Mouse (Mus musculus): ENCODE measurements around the gene Kif19a. TPM values are rescaled to one million over a fixed set of nuclear protein-coding genes. Genes with fewer than 3 reads are reported as not detected.

Kif19a gene
- total RNA-seq, 2 experiments from 2014 or later, result 4.8 to 5.3 TPM

DNA sequence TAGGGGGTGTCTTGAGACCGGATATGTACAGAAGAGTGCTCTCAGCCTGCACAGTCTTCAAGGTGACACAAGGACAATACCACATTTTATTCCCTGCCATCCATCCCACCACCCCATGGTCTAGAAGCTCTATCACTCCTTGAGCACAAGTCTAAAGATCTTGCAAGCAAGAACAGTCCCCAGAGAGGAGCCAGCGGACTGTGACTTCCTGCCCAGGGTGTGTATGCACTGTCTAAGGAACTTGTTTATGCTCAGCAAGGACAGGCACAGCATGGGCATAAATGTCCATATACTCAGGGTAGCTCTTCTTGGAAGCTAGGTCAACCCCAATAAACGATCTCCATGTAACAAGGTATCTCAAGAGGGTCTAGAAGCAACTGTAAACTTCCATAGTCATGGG lies 32.8 kb downstream of the Kif19a start:
- intact Hi-C loops (cut with DNase I), result loop anchor here (5.0 kb wide), 1 partner anchor 121 kb away; the partner anchor contains the start of gene Ttyh2
- no peak for DNase-seq (ENCODE audit: low spot score in 2 of 2)

DNA sequence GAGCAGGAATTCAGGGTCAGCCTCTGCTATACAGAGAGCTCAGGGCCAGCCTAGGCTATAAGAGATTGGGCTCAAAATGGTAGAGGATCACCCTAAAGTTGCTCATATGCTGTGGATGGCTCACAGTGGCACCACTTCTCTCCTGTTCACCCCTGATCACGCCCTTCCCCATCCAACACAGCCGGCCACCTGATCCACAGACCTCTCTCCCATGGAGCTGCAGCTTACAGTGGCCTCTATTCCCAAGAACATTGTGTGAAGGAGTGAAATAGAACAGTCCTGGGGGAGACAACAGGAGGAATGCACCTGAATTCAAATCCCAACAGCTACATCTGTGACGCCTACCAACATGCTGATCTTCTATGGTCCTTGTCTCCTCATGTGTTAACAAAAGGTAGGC lies 33.4 kb downstream of the Kif19a start, which contains the start of gene Gpr142:
Gene Gpr142, plus strand, starts transcription at position 301 of the 400 bp plus-strand sequence.
- DNase-seq (ENCODE audit: low spot score in 2 of 2), result no peak
- intact Hi-C loops (cut with DNase I), result loop anchor here (5.0 kb wide), 1 partner anchor 121 kb away; the partner anchor contains the start of gene Ttyh2

DNA sequence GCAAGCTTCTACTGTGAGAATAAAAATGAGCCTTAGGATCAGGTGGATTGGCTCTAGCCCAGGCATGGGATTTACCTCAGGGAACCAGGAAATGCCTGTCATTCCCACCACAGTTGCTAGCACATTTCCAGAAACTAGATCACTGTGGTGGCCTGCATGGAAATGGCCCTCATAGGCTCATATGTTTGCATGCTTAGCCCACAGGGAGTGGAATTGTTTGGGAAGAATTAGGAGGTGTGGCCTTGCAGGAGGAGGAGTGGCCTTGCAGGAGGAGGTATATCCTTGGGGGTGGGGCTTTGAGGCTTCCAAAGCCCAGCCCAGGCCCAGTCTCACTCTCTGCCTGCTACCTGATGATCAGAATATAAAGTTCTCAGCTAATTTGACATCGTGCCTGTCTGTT lies 36.7 kb downstream of the Kif19a start:
- no peak for DNase-seq (ENCODE audit: low spot score in 2 of 2)

DNA sequence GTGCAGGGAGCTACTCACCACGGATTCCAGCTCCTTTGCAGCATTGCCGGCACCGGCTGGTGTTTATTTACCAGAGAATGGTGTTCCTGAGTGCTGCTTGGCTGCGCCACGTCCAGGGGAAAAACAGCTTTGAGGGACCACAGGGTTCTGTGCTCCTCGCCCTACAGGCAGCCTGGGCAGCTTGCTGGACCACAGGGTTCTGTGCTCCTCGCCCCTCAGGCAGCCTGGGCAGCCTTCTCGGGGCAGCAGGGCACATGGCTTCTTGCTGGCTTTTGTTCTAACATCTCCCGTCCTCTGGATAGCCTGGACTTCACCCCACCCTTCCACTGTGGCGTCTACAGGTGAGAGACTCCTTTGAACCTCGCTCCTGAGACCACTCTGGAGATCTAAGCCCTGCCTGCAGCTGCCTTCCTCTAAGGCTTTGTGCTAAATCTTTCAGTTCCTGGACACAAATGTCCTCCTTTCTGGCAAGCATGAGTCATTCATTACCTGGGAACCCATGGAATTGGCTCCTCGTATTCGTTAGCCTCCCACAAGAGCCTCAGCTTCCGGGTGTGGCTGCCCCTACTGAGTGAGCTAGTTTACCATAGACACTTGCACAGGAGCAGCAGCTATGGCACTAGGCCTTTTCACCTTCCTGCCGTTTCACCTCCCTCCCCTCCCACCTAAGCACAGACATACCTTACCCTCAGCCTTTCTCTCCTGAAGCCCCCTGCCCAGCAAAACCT lies 37.5 kb downstream of the Kif19a start:
- intact Hi-C loops (cut with DNase I), result no loop called here
- no peak for DNase-seq (ENCODE audit: low spot score in 2 of 2)

More for the DNA sequence above, 36.7 kb downstream of the Kif19a start:
- intact Hi-C loops (cut with DNase I), result no loop called here

DNA sequence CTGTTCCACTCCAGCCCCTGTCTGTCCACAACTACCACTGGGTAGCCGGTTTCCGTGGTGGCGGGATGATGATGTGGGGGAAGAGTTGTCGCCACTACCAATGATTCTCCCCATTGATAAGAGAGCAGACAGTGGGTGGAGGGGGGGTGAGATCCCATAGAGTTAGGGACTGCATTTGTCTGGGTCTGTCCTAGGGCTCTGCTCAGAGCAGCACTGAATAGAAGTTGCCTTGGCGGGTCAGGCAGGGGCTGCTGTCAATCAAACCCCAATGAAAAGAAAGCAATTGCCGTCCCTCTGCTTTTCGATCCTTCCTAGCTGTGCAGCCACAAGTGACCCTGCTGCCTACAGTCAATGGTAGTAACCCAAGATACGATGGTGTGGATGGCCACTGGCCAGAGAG lies 38.8 kb downstream of the Kif19a start:
- intact Hi-C loops (cut with DNase I), result no loop called here
- DNase-seq (ENCODE audit: low spot score in 2 of 2), result no peak

DNA sequence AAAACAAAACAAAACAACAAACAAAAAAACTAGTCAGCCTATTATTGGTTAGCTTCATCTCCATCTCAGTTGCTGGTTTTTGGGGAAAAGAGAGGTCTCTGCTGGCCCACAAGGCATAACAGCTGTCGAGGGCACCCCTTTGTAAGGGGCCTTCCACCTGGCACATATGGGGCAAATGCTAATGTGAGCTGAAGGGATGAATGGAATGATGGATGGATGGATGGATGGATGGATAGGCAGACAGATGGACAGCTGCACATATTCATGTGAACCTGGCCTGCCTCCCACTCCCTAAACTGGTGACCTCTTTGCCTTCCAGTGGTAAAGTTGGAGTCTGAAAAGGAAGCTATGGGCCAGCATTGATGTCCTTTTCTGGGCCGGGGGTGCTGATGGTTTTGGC lies 41.8 kb downstream of the Kif19a start:
- intact Hi-C loops (cut with DNase I), result no loop called here
- no peak for DNase-seq (ENCODE audit: low spot score in 2 of 2)

DNA sequence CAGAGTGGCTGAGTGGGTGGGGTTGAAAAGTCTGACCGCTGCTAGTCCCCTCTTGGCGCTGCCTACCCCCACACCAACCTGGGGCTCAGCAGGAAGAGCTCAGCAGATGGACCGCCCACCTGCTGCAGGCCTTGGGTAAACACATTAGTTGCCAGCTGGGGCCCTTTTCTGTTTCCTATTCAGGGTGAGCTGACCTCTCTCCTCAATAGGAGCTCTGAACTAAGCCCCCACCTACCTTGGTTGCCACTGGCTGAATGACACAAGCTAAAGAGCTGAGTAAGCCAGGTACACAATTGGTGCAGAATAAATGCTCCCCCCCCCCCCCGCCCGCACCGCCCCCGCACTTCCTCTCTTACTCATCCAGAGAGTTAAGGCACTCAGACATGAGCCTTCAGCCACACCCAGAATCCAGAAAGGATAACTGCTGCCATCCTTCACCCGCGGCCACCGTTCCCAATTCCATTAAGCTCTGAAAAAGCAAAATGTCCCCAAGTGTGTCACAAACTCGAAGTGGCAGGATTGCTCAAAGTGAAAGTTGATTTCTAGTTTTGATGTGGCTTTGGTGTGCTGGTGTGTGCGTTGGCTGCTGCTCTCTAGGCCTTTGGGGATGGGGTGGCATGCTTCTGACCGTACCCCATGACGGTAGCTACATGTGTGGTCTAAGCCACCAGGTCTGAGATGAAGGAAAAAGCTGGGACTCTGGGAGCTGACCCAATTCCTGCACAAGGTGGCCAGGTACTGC lies 42.7 kb downstream of the Kif19a start:
- intact Hi-C loops (cut with DNase I), result no loop called here
- no peak for DNase-seq (ENCODE audit: low spot score in 2 of 2)

DNA sequence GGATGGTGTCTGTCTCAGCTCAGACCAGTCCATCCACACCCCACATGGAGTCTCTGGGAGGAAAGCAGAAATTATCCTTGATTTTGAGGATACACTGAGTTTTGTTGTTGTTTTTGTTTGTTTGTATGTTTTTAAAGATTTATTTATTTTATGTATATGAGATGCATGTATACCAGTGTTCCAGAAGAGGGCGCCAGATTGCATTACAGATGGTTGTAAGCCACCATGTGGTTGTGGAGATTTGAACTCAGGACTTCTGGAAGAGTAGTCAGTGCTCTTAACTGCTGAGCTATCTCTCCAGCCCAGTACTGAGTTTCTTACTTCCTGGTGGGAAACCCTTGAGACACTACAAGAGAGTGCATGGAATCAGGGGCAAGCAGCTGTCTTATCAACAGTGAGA lies 44.2 kb downstream of the Kif19a start:
- DNase-seq (ENCODE audit: low spot score in 2 of 2), result no peak
- intact Hi-C loops (cut with DNase I), result no loop called here

DNA sequence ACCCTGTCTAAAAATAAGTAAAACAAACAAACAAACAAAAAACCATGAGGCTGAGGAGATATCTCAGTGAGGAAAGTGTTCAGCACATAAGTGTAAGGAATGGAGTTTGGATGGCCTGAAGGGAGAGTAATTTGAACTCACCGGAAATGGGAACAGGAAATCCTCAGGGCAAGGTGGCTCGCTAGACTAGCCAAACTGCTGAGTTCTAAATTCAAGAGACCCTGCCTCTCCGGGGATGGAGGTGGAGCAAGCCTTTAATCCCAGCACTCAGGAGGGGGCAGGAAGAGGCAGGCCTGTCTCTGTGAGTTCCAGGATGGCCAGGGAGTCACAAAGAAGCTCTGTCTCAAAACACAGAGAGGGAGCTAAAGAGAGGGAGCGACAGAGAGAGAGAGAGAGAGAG lies 45.2 kb downstream of the Kif19a start:
- no peak for DNase-seq (ENCODE audit: low spot score in 2 of 2)
- intact Hi-C loops (cut with DNase I), result loop anchor here (5.0 to 10.0 kb wide), 2 partner anchors 52 to 244 kb away; no protein-coding TSS in a partner anchor

DNA sequence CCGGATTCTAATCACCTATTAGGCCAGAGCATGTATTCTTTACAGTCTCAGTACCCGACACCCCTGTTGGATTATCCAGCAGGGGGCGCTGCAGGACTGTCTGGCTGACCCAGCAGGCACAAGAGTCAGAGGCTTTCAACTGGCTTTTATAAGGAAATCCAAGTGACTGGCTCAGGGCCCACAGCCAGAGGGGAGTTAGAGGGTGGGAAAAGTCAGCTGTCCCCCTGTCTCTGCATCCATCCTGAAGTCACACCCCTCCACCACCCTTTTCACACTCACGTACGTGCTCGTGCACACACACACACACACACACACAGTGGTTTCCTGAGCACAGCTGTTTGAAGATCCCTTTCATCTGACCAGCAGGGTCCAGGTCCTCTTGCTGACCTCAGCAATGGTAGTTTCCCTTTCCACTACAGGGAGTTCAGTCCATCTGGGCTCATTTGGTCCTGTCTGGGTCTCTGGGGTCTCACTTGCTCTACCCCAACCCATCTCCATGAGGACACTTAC lies 47.6 kb downstream of the Kif19a start:
- peak; percentile 89 for DNase-seq (ENCODE audit: low spot score in 2 of 2)
- intact Hi-C loops (cut with DNase I), result loop anchor here (1.0 to 10.0 kb wide), 4 partner anchors 50 to 242 kb away; no protein-coding TSS in a partner anchor

DNA sequence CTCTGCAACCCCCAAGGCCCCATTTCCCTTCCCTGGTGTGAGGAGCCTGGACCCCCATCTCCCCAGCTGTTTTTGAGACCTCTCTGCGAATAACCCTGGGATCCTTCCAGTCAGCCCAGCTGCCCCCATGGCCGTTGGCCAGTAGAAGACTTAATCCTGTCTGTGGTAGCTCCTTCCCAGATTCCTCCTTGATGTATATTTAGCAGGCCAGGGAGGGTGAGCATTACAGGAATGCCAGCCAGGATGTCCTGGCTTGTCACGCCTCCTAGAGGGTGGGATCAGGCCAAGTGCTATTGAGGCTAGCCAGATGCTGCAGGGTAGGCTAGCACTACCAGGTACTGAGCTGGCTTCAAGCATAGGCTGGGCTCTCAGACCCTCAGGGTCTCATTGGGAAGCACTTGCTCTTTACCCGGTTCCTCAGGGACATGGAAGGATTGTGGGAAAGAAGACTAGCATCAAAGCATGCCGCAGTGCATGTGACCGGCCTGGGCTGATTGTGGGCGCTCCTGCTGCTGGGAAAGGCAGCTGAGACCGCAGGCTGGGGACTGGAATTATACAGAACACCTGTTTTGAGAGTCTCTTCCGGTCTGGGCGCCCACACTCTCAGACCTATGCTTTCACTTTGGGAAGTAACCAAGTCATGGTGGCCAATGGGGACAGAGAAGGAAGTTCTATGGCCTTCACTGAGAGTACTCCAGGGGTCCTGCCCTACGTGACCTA lies 49.8 kb downstream of the Kif19a start:
- intact Hi-C loops (cut with DNase I), result loop anchor here (5.0 to 10.0 kb wide), 2 partner anchors 47 to 240 kb away; no protein-coding TSS in a partner anchor

DNA sequence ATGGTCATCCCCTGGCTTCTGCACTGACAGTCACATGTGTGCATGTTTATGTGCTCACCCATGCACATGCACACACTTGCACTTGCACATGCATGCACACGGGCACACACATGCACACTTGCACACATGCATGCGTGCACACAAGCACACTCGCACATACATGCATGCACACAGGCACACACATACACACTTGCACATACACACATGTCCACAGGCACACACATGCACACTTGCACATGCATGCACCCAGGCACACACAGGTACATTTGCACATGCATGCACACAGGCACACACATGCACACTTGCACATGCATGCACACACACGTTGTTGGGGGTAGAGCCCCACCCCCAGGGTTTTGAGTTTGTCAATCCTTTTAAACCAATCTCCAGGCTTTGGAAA lies 51.7 kb downstream of the Kif19a start:
- DNase-seq (ENCODE audit: low spot score in 2 of 2), result no peak
- intact Hi-C loops (cut with DNase I), result loop anchor here (10.0 kb wide), 1 partner anchor 238 kb away; no protein-coding TSS in a partner anchor

More for the DNA sequence above, 49.8 kb downstream of the Kif19a start:
- no peak for DNase-seq (ENCODE audit: low spot score in 2 of 2)

DNA sequence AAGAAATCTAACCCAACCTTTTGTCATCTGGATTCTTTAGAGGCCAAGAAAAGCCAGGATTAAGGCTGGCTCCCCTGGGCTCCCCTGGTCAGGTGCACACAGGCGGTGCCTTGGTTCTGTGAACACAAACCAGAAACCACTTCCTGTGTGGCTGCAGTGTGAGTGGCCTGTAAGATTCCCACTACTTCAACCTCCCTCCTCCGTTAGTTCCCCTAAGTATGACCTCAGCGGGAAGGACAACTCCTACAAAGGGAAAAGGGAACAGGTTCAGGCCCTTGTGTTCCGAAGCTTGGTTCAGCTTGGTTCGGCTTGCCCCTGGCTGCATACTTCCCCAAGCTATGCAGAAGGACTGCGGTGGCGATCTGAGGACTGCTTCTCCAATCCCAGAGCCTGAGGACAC lies 53.0 kb downstream of the Kif19a start:
- intact Hi-C loops (cut with DNase I), result loop anchor here (10.0 kb wide), 1 partner anchor 237 kb away; no protein-coding TSS in a partner anchor
- DNase-seq (ENCODE audit: low spot score in 2 of 2), result no peak

DNA sequence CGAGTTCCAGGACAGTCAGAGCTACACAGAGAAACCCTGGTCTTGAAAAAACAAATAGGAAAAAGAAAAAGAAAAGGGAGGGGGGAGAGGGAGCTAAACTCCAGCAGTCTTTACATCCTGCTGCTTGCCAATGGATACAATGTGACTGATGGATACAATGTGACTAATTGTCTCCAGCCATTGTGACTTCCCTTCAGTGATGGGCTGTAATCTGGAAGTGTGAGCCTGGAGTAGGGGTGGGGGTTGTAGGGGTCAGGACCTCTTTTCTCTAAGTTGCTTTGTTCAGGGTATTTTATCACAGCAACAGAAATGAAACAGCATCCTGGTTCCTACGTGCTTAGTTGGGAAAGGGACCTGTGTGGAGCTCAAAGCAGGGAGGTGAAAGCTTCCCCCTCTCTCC lies 53.9 kb downstream of the Kif19a start:
- intact Hi-C loops (cut with DNase I), result loop anchor here (10.0 kb wide), 1 partner anchor 236 kb away; no protein-coding TSS in a partner anchor
- DNase-seq (ENCODE audit: low spot score in 2 of 2), result no peak

DNA sequence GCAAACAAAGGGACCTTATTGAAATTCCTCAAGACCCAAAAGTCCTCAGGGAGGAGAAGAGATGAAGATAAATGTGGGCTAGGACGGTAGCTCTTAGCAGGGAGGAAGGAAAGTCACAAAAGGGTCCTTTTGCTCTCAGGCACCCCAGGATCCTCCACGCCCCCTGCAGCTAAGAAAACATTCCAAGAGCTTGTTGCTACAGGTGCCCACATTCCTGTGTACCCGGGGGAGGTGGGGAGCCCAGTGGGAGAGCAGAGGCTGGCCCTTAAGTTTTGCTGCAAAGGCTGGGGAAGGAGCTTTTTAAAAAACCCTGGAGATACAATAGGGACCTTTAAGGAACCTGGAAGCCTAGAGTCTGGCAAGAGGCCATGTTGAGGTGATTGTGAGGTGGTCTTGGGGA lies 55.3 kb downstream of the Kif19a start:
- intact Hi-C loops (cut with DNase I), result no loop called here
- no peak for DNase-seq (ENCODE audit: low spot score in 2 of 2)

DNA sequence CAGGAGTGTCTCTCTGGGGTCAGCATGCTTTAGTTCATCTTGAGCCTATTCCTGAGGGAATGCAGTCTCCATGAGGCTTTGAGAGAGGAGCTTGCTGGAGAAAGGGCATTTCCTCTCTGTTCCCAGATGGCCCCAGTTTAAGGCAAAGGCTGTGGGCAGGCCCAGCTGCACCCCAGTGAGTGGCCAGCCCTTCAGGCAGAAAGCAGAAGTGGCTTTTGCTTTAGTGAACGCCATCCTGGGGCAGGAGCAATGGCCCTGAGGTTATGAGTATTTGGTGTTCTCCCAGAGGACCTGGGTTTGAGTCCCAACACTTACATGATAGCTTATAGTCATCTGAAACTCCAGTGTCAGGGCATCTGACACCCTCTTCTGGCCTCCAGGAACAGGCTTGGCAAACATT lies 56.1 kb downstream of the Kif19a start:
- intact Hi-C loops (cut with DNase I), result no loop called here
- DNase-seq (ENCODE audit: low spot score in 2 of 2), result no peak

DNA sequence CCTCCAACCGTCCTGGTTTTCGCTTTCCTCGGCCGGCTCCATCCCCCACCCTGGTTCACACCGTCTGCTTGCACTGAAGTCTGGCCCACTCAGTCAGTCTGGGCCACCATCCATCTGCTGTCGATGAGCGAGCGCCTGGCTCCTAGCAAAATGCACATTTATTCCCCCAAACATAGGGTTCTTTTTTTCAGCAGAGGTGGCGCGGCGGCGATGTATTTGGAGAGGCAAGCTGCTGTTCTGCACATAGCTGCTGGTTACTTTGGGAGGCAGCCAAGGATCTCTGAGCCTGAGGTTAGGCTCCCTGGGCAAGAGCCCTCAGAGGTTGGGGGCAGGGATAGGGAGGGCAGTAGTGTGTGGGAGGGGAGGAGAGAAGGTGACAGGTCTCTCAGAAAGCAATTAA lies 57.5 kb downstream of the Kif19a start:
- intact Hi-C loops (cut with DNase I), result loop anchor here (1.0 kb wide), 1 partner anchor 27 kb away; the partner anchor contains the start of gene Btbd17
- DNase-seq (ENCODE audit: low spot score in 2 of 2), result peak; percentile 82 to 98

DNA sequence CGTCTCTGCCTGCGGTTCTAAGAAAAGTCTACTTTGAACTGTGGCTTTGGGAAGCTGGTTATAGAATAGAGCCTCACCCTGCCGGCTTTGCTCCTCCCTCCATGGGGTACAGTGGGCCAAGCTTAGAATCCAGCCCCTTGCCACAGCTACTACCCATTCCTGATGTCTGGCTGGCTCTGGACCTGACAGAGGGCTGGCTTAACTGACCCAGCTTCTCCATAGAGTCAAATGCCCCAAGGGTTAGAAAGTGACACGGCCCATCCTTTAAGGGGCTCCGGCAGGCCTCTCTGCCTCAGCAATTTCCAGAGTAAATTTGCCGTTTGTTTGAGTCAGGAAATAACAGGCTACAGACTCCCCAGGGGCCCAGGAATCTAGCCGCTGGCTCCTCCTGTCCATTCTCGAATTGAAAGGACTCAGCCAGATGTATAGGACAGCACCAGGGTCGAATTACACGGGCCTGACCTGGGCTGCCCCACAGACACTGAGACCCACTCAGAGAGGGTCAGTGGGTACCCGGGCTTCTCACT lies 58.1 kb downstream of the Kif19a start:
- intact Hi-C loops (cut with DNase I), result no loop called here
- no peak for DNase-seq (ENCODE audit: low spot score in 2 of 2)

DNA sequence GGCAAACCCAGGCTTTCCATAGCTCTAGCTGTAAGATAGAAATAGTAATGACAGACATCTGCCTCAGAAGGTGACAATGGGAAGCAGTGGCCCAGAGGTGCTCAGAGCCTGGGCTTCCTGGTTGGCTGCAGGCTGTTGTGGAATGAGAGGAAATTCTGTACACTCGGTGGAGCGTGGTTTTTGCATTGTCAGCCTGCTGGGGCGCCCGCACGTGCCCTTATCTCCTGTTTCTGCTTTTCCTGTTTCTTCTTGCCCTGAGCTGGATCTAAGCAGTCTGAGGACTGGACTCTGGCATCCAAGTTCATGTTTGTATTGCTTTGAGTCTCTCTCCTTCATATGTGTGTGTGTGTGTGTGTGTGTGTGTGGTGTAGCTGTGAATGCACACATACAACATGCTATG lies 61.5 kb downstream of the Kif19a start:
- no peak for DNase-seq (ENCODE audit: low spot score in 2 of 2)
- intact Hi-C loops (cut with DNase I), result no loop called here
